Mouse (Mus musculus) thymus, postnatal 4 days (tissue): ENCODE measurements around the gene Slc22a16.
"Not testable (repeated sequence)": the region's sequence is repeated elsewhere in the genome, so short reads cannot be mapped to it uniquely, and the experiment has no call there.

Source experiments
- DNase-seq: peaks from one replicate; pipeline ENCODE4 v3.0.0; 2021

Slc22a16 gene

DNA sequence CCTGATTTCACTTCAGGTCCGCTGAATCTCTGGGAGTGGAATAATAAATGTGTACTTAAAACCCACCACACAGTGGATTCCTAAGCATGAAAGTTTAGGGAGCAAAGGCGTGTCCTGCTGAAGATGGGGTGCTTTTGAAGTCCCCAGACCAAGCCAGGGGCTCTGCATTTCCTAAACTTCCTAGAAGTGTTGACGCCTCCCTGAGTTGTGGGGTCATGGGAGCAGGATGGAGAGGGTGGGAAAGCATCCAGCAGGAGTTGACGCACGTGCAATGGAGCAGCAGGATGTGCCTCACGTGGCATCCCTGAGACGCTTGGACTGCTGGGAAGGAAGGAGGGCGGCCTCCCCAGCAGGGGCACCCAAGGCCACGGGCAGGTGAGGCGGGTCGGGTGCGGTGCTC lies at the start of gene Slc22a16:
Gene Slc22a16 (plus strand): TSS at position 301 of the 400 bp plus-strand sequence.
- DNase-seq = no peak

DNA sequence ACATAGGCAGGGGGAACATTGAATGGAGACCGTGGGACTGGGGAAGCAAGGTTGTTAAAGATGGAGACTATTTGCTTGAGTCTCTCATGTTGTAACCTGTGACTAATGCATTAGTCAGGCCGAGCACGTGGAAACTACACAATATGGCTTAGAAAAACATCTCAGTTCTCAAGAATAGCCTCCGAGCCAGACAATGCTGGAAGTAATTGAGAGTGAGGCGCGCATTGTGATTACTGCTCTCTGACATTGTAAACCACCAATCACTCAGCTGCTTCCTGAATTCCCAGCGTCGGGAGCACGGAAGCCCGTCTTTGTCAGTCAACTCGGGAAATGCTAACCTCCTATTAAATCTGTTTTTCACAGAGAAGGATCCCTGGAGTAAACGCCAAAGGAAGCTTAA lies 48.6 kb upstream of the Slc22a16 start:
- no peak for DNase-seq

DNA sequence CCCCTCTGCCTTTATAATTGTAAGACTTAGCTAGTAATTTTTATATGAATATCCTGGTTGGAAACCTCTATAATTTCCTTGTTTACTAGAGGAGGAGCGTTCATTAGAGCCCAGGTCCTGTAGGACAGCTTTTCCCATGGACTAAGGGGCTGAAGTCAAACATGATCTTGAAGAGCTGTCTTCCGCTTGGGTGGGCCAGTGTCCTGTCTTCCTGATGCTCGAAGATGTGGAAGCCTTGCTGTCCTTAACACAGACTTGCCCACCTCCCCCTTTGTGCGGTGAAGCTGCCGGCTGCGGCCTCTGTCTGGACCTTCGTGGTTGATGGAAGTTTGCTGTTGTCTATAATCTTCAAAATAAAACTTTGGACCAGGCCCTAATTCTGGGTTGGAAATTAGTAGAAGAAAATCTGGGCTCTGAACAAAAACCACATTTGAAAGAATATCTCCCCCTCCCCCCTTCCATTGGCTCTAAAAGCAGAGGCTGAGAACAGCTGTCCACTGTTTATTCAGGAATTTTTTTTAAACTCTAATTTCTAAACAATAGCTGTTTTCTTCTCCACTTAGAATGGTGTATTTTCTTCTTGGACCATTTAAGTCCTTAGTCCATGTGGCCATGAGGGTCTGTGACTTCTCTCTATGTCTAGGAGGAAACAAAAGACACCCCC lies 46.7 kb upstream of the Slc22a16 start:
- DNase-seq = no peak

DNA sequence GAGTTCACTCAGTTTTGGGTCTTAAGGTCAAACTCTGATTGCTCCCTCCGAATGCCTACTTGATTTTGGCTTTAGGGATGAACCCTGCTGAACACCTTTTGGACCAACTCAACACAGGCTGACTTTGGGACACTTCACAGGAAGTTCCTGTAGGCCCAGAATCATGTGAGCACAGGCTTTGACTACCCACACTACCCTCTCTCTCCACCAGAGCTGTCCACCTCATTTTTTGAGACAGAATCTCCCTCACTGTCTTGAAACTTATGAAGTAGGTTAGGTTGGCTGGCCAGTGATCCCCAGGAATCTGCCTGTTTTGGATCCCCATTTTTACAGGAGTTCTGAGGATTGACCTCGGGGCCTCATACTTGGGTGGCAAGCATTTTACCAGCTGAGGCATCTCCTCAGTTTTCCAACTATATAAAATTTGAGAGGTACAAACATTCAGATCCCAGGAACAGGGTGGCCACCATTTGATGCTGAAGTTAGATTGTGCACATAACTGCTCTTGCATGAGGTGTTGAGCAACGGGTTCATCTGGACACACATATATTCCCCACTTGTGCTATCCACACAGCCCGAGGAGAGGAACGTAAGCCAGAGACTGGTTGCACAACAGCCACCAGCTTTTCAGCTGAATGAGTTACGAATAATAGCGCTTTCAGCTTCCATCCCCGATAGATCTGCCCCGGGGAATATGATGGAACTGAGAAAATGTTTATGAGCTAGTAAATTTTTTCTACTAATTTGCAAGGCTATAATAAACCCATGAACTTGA lies 45.9 kb upstream of the Slc22a16 start:
- no peak for DNase-seq

DNA sequence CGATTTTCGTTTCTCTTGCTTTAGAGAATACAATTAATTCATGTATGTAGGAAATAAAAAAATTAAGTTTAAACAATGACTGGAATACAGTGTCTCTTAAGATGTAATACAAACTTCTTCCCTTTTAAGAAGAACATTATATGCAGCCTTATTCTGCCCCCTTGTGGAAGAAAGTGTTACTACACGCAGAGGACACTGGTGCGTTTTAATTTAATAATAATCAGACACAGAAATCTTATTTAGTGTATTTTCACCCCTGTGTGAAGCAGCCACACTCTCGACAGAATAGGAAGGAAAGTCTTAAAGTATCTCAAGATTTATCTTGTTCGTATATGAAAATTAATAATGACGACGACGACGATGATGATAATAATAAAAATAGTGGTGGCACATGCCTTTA lies 45.1 kb upstream of the Slc22a16 start:
- peak; percentile 61 for DNase-seq

DNA sequence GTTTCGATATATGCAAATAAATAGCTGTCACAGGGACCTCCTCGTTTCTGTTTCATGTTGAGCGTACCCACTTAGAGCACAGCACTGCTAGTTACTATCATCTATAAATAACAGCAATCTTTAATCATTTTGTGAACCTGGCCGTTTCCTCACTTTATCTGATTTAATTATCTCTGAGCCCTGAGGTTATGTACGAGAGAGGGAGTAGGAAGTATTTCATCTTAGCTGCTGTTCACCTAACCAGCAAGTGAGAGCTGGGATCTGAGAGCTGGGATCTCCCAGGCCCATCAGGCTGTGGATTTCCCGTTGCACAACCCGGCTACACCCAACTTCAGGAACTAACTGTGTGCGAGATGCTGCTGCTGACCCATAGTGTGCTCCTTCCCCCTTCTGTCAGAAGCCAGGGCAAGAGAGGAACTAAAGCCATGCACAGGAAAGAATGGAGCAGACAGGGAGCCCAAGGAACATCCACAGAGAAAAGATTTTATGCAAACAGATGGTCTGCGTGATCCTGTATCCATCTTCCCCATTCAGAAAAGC lies 44.5 kb upstream of the Slc22a16 start:
- no peak for DNase-seq

DNA sequence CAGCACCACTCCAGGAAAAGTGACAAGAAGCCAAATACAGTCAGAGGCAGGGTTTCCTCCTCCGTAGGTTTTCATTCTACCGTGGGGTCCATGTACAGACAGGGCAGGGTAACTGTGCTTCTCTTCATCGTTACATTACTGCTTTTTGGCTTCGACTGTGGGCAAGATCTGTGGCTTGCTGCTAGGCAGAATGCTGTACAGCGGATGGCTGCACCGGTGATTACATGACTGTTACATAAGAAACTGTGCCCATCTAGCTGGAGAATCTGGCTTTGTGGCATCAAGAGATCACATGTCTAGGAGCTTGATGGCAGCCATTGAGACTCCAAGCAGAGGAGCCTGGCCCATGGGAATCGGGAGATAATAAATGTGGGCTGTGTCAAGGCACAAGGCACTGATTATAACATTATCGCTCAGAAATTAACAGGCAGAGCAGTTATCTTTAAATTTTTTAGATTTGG lies 43.8 kb upstream of the Slc22a16 start:
- DNase-seq = no peak

DNA sequence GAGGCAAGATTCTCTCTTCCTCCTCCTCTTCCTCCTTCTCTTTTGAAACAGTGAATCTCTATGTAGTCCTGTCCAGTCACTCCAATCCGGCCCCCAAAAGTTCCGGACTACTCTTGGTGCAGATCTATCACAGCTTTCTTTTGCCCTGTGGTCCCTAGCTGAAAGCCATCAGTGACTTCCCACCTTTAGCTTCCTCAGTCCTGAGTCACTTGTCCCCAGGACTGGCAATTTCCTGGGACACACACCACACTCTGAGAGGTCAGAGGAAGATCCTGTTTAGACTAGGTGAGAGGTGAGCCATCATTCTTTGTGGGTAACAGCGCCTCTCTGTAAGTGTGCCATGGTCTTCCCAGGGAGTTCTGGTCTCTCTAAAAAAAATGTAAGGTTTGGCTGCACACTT lies 43.1 kb upstream of the Slc22a16 start:
- no peak for DNase-seq

DNA sequence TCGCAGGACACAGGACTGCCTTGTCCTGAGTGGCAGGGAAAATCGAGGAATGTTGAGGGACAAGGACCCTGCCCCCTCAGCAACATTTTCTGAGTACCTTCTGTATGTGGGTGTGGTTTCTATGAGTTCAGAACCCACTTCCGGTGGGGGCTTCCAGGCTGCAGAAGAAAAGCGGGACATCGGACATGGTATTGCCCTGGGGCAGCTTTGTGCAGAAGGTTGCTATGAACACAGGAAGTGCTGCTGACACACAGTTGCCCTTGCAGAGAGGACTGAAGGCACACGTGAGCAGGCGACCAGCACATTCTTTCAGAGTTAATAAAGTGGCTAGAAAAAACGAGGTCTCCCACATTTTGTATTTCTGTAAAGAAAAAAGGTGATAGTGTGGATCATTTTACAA lies 42.6 kb upstream of the Slc22a16 start:
- DNase-seq = peak; percentile 62

DNA sequence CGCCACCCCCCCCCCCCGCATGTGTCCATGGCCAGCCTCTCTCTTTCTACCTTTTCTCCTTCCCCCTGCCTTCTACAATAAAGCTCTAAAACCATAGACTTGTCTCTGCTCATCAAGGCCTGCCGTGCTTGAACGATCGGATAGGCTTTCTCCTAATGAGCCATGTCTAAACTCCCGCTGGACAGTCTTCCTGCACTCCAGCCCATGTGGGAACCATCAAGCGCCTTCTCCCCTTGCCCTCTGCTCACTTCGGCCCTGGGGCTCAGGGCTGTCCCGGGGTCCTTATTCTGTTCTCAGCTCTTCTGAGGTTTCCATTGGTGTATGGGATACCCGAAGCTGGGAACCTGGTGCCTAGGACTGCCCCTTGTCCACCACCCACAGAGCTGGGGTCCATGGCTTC lies 41.5 kb upstream of the Slc22a16 start:
- DNase-seq = no peak

DNA sequence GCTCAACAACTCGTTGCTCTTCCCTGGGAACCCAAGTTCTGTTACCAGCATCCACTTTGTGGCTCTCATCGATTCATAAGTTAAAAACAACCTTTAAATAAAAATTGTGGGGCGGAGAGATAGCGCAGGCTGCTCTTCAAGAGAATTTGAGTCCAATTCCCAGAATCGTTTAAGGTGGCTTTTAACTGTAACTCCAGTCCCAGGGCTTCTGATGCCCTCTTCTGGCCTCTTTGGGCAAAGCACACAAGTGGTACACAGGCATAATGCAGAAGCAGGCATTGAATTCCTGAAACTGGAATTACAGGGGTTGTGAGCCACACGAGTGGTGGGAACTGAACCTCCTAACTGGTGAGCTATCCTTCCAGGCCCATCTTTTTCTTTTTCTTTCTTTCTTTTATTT lies 40.5 kb upstream of the Slc22a16 start:
- DNase-seq = peak; percentile 83

DNA sequence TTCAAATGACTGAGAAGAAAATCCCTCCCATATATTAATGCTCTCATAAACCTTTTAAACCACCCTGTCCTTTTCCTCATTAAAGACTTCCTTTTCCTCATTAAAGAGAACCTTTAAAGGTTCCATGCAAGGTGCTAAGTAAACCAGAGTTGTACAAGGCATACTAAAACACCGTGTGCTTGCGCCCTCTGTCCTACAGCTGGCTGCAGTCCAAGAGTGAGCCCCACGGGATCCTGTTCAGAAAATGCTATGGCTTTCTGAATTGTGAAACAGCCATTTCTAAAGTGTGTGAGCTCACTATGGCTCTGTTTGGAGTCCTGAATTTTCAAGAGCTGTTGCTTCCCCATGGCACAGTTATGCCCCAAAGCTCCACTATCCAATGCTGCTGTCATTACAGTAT lies 39.5 kb upstream of the Slc22a16 start:
- DNase-seq = no peak

DNA sequence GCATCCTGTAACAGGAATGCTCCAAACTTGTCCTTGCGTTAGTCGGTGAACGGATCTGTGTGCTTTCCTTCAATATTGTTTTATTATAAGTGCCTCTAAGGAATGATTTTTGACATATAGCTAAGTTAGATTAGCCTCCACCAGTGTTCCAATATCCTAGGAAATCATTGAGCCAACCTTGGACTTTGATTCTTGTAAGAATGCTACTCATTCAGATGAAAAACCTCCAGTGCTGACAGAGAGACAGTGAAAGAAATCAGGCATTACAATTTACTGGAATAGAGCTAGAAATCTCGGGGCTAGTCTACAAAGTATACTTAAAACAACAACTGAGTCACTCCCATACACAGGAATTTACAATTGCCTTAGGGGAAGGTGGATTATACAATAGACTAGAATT lies 37.5 kb upstream of the Slc22a16 start:
- not testable (repeated sequence) for DNase-seq

DNA sequence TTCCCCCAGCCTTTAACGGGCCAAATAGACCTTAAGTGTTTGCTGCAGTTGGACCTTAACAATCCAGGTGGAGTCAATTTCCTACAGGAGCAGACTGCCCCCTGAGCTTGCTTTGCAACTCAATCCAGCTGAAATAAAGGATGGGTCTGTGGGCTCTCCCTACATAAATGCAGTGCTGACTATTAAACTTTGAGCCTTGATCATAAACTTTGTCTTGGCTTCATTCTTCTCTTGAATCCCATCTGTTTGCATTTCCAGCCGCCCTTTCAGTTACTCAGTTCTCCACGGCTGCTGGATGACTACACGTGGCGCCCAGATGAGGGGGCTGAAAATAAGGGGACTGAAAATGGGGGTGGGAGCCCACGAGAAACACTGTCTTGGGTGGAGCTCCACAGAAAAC lies 28.8 kb upstream of the Slc22a16 start:
- DNase-seq = no peak

DNA sequence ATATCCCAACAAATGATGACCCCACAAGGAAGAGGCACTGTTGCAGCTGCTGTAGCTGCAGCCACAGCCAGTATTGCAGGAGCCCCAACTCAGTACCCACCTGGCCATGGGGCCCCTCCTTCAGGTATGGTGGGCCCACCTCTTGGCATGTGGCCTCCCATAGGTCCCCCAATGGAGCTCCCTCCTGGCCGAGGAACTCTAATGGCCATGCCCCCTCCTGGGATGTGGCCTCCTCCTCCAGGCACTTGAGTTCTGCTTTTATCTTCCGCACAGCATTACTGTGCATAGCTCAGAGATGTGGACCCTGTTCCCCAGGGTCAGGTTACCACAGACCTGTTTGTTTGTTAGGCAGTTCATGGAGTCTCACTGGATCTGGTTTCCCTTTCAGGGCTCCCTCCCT lies 20.8 kb upstream of the Slc22a16 start:
- no peak for DNase-seq

DNA sequence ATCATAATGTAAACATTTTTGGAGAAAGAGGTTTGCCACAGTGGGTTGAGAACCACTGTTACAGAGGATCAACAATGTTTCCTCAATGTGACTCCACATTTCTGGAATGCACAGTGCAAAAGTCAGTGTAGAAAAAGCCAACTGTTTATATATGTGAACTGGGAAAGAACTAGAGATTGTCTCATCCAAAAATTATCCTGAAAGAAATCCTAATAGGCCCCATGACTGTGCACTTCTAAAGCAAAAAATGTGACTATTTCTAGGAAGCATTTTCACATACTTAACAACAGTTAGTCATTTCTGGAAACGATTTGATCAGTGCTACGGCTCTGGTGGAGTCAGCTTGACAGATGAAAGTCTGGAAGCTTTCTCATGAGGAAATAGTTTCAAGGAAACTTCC lies 18.3 kb upstream of the Slc22a16 start:
- DNase-seq = no peak

DNA sequence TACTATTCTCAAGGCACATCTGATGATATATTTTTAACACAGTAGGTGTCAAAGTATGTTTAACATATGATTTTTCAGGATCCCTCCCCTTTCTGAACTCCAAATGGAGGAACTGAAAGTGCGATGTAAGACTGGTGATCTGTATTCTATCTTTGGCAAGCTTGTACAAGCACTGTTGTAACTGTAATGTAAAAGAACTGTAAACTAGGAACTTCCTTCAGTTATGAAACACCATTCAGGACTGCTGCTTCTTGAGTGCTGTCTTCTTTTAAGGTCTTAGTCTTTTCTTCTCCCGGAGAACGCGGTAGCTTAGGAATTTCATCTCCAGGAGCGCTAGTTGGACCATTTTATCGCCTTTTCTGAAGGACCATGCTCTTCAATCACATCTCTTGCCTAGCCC lies 4.4 kb upstream of the Slc22a16 start:
- not testable (repeated sequence) for DNase-seq

DNA sequence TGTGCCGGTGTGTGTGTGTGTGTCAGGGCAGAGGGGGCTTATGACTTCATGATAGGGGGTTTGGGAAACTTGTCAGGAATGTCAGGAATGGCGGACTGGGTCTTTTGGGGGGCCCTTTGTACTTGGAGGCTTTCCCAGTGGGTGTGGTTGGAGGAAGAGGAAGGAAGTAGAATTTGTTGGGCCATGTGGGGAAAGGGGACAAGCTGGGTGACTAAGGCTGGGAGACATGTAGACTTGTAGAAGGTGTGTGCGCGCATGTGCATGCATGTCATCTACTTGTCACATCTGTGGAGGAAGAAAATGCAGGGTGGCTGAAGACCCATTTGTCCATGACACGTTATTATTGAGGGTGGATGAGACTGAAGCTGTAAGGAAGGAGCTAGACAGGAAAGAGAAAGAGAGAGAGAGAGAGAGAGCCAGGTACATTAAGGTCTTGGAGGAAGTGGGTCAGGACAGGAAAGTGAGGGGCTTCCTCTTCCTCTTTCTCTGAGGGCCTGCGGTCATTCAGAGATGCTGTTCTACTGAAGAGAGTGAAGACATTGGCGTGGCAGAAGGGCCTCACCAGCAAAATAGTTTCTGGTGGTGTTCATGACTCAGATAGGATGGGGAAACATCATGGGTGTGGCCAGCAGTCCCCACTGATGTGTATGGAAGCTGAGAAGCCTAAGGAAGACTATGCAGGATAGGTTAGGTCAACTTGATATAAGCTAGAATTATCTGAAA lies 5.9 kb downstream of the Slc22a16 start:
- DNase-seq = no peak

DNA sequence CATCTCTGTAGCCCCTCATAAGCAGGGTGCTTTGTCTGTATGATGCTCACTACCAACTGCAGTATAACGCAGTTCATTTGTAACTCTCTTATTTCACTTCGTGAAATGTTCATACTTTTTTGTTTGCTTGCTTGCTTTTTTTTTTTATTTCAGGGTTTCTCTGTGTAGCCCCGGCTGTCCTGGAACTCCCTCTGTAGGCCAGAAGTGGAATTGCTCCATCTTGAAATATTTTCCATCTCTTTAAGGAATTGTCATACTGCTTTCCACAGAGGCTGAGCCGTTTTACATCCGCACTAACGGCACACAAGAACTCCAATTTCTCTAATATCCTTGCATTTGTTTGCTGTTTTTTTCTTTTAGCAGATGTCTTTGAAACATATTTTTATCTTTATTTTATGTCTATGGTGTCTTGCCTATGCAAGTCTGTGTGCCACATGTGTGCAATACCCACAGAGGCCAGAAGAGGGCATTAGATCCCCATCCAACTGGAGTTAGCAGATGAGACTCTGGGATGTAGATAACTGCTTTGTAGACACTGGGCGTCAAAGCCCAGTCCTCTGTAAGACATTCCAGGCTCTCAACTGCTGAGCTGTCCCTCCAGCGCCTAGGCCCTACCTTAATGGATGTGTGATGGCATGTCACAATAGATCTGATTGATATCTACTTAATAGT lies 13.6 kb downstream of the Slc22a16 start:
- peak; percentile 61 for DNase-seq

DNA sequence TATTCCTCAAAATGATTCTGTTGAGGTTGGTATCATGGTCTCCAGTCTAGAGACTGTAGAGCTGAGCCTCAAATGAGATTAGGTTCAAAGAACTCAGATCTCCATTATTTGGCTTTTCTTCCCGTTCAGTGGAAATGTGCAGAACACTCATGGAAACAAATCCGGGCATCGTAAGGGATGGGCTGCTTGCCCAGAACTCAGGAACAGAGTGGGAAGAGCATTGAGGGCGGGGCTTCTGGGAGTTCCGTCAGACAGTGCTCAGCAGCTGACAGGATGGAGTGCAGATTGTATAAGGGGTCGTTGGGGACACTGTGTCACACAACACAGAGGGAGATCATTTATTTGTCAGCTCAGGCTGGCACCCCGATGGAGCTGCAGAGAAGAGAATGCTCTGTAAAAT lies 22.1 kb downstream of the Slc22a16 start:
- DNase-seq = no peak

DNA sequence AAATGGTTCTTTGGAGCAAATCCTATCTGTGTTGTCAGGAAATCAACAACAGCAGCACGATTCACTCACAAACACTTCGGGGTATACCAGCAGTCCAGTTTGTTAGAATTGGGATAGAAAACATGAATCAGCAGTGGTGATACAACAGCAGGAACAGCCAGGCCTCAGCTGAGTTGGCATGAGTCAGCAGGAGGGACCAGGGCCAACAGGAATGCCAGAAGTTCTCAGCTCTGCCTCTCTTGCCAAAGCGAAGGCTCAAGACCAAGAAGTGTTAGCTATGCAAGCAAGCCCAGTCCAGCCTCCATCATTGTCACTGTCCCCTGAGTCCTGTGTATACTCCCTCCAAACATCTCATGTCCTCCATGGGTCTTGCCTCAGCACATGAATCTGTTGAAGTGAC lies 27.0 kb downstream of the Slc22a16 start:
- DNase-seq = no peak

DNA sequence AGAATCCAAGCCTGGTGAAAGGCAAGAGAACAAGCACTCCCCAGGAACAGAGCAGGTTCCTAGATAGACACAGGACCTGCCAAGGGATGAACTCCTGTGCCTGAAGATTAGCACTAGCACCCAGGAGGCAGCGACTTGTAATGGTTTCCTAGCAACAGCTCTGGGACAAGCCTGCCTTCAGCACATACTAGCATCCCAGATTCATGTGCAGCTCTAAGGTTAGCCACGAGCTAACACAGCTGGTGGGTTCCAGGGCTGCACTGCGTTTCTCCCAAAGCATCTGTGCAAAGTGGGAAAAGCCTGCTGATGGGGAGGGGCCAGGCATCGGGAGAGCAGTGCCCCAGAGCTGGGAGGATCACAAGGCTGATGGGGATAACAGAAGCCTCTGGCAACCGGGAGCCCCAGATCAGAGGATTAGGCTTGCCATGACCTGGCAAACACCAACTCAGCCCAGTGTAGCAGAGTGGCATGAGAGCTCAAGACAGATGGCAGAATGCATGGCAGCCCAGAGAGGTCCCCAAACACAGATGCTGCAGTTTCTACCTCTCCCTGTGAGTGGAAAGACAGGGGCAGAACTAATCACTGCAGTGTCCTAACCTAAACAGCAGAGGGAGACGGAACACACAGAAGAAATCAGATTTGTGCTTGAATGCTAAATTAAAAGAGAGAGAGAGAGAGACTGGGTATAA lies 34.7 kb downstream of the Slc22a16 start:
- no peak for DNase-seq
